Mouse (Mus musculus) CD4-positive helper T cell, adult 2 months (primary cell): Measurements from ENCODE around the gene Nudcd3.
"Not testable (repeated sequence)": the region's sequence is repeated elsewhere in the genome, so short reads cannot be mapped to it uniquely, and the experiment has no call there.

Experiments
- DNase-seq: peaks from one replicate; pipeline ENCODE4 v3.0.0-alpha.2; 2012; ENCODE audit warnings: low read depth, missing footprints, low spot score

The Nudcd3 gene

DNA sequence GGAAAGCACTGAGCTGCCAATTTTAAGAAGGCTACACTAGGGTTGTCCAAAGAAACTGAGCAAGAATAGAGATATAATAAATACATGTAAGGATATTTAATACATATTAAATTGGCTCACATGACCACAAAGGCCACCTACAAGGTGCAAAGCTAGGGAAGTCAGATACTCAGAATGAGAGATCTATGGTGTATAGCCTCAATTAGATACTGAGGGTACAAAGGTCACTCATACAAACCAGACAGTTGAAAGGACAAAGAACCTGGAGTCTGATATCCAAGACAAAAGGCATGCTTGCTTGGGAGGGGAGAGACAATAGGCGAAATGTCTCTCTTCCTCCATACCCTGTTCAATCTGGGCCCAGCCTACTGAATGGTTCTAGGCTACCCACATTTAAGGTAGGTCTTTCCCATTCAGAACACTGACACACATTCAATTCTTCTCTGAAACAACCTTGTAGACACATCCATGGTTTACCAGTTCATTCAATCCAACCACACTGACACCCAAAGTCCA, 76.6 kb downstream of the Nudcd3 start:
- no peak for DNase-seq

DNA sequence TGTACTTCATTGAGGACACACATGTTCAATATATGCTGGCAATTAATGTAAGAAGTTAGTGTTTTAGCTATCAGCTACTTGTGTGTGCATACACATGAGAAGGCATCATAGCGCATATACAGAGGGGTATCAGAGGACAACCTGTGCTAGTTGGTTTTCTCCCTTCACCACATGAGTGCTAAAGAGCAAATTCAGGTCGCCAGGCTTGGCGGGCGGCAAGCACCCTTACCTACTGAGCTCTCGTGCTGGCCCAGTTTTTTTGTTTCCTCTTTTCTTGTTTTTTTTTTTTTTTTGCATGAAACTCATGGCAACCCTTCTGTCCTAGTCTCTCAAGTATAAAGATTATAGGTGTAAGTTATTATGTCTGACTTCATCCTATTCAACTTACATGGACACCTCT, 77.6 kb downstream of the Nudcd3 start:
- DNase-seq: no peak

DNA sequence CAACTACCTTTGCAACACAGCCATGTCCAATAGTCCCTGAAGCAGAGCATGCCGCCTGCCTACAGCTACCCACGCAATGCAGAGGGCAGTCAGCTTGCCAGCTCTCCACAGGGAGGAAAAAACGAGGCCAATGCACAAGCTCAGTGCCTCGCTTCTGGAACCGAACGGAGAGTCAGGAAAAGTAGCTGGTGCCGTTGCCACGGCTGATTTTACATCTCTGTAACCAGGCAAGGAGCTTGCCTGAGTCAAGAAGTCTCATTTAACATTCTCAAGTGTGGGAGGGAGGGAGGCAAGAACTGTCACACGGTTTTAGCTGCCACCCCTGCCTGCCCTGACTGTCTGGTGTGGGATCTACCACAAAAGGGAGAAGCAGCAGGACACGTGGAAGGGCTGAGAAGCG, 79.6 kb downstream of the Nudcd3 start:
- no peak for DNase-seq

DNA sequence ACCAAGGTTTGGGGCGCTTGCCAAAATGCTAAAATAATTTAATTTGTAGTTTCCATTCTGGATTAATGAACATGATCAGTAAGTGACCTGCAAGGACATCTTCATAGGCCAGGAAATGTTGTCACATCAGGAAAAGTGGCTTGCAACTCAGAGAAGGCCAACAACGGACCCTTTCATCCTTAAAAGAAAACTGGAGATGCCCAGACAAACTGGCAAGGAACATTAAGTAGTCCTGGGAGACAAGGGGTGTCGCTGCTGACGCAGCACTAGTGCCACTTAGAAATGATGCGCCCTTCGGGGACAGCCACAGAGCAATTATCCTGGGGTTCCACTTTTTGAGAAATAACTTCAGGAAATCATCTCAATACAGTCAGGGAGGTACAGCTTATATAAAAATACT, 80.2 kb downstream of the Nudcd3 start:
- no peak for DNase-seq

DNA sequence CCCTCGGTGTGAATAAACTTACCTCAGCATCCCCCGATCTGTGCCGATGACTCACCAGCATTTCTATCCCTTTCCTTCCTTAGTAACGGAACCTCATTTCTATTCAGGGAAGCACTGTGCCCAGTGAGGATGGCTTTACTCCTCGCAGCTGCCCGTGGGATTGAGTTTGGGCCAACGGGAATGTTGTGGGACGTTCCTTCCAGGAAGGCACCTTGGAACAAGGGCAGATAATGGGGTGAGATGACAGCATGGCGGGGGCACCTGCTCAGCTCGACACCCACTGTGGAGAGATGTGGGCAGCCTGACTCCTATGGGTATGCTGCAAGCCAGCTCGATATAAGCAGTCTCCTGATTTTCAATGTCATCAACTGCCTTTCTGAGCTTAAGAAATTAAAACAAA, 80.9 kb downstream of the Nudcd3 start:
- DNase-seq: no peak

DNA sequence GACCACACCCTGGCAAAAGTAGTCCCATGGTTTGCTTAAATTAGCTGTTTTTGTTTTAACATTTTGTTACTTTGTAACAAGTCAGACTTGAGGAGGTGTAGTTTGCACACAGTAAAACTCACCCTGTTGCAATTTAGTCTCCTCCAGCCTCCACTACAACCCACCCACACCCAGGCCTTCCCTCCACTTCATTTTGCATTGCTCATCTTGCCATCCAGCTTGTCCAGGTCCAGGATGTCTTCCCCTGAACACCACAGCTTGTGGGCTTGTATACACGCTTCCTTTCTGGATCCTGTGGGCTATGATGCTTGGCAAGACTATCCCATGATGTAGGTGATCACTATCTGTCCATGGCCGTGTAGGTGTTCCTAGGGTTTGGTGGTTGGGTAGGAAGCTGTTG, 82.3 kb downstream of the Nudcd3 start:
- DNase-seq: no peak

DNA sequence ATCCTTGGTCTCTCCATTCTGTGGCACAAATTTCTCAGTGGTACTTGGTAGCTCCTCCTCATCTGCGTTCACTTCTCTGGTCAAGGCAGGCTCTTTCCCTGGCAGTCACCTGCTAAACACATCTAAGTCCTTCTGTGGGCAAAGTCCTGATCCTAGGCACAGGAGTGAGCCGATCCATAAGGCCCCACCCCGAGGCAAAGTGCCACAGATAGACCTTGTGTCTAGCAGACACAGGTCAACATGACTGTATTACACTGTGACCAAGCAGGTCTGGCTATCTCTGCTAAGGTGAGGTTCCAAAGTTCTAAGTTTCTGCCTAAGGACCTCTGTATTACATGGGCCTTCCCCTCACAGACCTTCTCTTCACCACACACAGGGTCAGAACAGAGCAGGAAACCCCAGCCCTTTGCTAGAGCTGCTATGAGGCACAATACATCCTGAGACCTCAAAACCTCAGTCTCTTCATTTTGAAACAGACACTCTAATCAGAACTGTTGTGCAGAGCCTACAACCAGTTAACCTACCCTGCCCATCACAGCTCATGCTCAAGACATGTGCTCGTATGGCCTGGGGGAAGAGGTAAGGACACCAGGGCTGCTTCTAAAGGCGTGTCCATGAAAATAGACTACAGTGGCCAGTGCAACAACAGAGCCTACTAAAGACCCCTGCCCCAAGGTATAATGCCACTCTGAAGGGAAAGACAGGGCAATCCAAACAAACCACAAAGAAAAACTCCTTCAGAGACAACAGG, 88.3 kb downstream of the Nudcd3 start:
- no peak for DNase-seq

DNA sequence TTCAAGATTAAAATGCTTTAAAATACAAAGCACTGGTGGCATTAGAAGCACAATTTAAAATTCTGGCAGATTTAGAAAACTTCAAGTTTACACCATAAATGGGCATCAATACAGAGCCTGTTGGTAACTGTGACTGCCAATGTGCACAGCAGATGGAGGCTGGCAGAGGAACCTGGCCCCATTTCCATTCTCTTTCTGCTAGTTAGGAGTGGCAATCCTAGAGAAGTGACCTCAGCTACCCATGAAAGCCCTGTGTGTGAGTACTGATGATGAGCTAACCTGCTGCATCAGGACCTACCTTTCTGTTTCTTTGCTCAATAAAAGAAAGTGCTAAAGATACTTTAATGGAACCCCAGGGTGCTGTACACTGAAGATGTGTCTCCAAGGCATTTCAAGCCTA, 90.2 kb downstream of the Nudcd3 start:
- DNase-seq: no peak

DNA sequence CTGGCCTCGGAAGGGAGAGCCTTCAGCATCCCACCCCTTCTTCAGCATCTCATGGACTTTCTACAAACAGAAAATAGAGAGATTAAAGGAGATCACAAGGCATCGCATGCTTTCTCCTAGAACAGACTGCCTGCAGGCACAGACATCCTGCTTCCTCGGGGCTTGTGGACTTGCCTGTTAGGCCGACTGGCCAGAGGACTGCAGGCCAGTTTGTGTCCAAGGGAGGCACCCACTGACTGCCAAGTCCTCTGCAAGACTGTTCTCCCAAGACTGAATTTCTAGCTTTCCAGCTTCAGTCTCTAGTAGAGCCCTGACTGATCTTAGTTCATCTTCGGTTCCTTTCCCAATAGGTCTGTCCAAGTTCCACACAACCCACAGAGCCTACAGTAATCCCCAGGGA, 91.9 kb downstream of the Nudcd3 start:
- no peak for DNase-seq

DNA sequence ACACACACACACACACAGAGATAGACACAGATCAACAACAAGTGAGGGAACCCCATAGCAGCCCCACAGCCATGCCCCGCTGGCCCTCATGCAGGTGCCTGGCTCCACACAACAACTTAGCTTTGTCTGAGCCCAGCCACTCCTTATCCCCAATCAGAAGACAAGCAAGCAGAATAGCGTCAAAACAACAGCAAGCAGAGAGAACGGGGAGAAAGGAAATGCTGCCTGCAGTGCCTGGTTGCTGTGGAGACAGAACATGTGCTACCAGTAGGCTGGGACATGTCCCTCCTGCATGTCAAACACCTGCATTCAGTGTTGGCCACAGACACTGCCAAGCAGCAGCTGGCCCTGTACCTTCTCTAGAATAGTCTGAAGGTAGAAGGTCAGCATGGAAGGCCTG, 92.5 kb downstream of the Nudcd3 start:
- no peak for DNase-seq

DNA sequence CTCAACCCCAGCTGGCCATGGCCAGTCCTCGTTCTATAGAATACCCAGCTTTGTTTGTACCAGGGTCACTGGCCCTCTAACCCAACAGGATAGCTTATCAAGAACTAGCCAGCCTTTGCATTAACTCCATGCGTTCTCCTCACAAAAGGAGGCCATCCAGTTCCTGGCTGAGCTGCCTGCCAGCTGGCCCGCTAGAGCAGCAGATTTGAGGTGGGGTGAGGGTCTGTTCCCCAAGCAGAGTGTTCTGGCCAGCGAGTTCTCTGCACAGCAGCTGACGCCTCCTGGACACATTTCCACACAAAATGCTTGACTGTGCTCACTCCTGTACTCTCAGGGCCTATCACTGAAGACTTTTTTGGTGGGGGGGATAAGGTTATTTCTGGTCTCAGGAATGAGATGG, 95.5 kb downstream of the Nudcd3 start:
- no peak for DNase-seq

DNA sequence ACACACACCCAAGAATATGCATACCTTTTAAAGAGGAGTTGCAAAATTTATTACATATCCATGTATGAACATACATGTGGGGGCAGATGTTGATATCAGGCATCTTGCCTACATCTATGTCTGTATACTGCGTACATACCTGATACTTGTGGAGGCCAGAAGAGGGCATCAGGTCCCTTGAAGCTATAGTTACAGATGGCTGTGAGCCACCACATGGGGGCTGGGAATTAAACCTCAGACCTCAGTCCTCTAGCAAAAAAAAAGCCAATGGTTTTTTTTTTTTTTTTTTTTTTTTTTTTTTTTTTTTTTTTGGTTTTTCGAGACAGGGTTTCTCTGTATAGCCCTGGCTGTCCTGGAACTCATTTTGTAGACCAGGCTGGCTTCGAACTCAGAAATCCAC, 103.6 kb downstream of the Nudcd3 start:
- DNase-seq: not testable (repeated sequence)

DNA sequence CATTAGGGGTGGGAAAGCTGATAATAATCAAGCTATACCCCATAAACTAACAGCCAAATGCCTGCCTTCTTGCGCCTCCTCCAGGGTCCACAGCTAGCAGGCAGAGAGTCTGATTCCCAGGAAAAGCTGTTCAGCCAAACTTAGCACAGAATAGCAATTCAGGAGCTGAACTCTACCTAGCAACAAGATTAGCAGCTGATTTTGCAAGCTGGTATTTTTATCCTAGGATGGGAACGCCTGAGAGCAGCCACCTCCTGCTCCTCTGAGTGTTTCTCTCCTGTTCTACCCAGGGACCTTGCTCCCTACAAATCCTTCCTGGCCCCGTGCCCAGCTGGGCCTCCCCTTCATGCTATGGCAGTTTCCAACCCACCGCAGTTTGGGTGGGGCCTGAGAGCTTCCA, 113.2 kb downstream of the Nudcd3 start:
- no peak for DNase-seq

DNA sequence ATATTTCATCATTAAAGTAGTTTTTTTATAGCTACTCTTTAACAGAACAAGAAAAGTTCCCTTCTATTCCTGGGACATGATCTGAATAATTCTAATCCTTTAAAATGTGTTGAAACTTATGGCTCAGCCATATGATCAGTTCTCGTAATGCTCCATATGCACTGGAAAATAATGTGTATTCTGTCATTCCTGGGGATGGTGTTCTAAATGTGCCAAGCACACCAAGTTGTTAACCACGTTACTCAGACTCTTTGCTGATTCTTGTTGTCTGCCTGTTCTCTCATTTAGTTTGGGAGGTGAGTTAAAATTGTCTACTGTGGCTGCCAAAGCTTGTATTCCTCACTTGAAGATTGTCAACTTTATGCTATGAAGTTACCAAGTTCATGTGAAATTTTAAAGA, 121.5 kb downstream of the Nudcd3 start:
- no peak for DNase-seq

DNA sequence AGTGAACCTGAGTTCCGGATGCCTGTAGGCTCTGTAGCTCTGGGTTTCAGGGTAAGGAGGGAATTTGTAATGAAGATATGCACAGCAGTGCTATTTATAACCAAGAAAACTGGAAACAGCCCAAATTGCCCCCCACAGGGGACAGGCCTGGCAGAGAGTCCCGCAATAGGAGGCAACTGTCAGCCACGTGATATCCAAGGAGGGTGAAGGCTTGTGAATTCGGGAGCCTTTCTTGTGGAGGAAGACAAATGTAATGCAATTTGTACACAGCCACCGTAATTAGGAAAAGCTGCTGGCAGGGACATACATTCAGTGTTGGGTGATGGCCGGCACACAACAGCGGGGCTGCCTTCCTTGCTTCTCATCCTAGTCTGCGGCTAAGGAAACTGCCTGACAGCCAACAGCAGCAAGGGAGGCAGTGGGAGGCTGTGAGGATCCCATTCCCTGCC, 124.6 kb downstream of the Nudcd3 start:
- DNase-seq: no peak

DNA sequence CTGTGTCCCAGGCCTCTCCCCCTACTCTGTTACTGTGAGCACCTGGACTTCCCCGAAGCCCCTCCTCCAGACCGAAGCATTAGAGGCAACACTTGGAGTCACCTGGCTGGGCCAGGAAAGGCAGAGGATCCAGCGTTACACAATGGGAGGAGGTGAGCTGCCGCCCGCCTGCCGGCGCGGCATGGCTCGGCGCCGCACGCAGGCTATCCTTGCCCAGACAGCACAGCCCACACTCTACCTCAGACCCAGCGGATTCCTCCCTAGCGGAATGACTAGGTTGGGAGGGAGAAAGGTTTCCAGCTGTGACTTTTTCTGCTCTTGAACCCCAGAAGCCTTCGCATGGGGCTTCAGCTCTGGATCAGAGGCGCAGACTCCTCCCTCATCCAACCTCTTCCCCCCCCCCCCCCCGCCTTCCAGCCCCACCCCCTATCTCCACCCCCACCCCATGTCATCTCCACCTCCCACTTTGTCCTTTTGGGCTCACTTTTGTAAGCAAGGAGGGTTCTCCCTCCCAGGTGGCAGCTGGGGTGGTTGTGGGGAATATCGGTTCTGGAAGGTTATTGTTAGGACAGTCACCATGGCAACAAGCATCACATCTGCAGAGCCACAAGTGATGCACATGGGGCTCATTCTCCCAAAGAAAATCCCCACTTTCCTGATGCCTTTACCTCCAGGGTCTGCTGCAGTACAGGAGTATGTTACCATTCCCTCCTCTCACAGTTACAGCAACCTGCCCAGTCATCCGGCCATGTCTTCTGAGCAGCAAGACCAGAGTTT, 131.8 kb downstream of the Nudcd3 start:
- DNase-seq: no peak

DNA sequence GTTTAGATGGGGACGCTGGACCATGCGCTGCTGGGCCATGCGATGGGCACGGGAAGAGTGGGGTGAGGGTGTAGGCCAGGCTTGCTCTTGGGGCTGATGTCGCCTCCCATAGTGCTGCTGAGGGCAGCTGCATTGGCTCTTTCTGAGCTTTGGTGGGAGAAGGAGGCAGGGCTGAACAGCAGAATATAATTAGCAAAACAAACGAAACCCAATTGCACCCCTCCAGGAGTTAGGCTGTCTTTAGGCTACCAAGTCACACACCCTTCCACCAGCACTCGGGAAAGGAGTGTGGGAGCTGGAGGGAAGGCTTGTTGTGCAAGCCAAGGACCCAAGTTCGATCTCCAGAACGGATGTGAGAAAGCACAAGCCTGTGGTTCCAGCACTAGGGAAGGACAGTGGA, 133.1 kb downstream of the Nudcd3 start:
- no peak for DNase-seq

DNA sequence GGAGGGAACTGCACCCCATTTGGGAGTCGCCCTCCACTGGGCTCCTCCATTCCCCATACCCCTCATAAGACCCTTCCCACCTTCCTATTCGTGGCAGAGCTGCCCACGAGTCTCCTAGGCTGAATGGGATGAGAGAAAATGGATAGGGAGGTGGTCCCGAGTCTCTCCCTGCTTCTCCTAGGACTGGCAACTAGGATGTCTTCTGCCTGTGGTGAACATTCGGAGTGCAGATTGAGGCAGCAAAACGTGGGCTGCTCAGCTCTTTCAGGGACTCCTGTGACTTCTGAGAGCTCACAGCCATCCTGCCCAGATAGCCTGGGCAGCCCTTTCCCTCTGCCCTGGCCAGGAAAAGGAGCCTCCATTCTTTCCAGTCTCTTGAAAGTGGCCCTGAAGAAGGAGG, 134.0 kb downstream of the Nudcd3 start, which contains the start of gene Camk2b:
TSS of gene Camk2b (minus strand) at position 187 of the 400 bp plus-strand sequence.
- DNase-seq: no peak

DNA sequence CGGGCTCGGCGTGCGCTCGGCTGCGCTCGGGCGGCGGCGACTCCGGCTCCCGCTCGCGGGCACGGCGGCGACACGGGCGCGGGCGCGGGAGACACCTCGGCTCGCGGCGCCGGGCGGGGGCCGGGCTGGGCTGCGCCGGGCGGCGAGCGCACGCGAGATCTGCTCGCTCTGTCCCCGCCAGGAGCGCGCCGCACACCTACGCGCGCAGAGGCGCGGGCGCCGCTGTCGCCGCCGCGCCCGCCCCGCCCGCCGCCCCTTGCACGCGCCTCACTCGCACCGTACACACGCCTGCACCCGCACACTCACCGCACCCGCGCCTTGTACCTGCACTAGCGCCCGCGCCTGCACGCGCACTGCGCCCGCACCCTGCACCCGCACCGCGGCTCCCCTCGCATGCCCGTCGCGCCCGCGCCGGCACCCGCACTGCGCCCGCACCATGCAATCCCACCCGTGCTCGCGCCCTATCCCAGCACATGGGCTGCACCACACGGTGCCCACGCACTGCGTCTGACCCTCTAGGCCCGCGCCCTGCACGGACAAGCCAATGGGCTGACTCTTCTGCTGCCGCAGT, 134.6 kb downstream of the Nudcd3 start:
- no peak for DNase-seq

DNA sequence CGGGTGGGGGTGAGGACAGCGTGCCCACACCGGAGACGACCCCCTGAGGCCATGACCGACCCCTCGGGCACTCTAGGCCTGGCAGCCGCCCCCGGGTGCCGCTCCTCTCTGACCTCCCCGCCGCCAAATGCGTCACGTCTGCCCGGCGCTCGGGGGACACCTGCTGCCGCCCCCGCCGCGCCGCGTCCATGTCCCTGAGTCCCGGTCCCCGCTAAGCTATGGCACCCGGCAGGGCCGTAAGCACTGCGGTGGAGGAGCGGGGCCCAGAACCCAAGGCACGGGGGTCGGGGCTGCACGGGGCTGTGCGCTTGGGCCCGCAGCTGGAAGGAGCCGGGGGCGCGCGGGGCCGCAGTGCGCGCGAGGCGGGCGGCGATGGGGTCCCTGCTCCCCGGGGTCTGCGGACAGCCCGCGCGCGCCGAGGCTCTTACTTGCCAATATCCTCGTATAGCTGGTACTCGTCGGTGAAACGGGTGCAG, 135.1 kb downstream of the Nudcd3 start:
- DNase-seq: no peak

DNA sequence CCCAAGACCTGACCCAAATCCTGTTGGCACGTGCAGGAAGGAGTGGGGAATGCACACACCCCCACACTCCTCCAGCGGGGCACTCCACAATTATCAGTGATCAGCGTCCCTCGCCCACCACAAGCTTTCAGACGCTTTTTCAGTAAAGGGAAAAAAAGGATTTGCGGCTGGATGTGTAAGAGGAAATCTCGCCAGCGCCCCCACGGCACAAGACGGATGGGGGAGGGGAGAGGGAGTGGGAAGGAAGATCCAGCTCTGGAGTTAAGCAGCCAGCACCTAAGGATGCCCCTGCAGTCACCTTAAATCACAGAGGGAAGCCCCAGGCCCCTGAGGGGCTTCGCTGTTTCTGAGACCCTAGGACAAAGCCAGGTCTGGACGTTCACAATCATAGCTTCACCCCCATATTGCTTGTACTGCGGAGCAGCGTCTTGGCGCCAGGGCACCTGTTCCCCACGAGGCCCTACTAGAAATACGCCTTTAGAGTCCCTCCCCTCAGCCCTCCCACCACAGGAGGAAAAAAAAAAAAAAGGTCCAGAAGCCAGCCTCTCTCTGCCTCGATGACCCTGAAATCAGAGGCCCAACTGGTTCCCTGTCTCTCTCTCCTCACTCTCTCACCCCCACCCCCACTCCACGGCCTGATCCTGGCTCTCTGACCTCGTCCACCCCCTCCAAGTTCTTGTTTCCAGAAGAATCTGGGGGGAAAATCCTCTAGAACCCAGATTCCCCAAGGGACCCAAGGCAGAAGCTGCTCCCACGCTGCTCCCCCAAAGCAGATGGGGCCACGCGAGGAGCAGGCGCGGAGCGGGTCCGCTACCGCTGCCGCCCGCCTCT, 135.8 kb downstream of the Nudcd3 start:
- DNase-seq: no peak
